Mouse (Mus musculus) heart, embryonic 15.5 days (tissue): ENCODE data around the gene Fscn1. TPM values are rescaled to one million over a fixed set of nuclear protein-coding genes. Genes with fewer than 3 reads are reported as not detected.
A peak's percentile ranks its signal among the peaks of the same experiment; 100 is the strongest.

ENCODE experiments used
- ATAC-seq: fragments of 200-750 bp; cut with Nextera tagmentation; replicated peaks from 2 replicates; pipeline ENCODE4 v1.8.0; 2017; ENCODE audit warnings: low read depth, moderate TSS enrichment; ENCODE audit not compliant: insufficient number of reproducible peaks, insufficient read depth, low FRiP score
- H3K27ac ChIP-seq: fragments of 300-500 bp; sonication (generic); 2 replicates; pipeline ENCODE4 v1.5.1; 2015; ENCODE audit warnings: mild to moderate bottlenecking, inconsistent platforms
- H3K27me3 ChIP-seq: fragments of 300-500 bp; sonication (generic); 2 replicates; pipeline ENCODE4 v1.6.1; 2015; ENCODE audit warnings: inconsistent platforms
- H3K36me3 ChIP-seq: fragments of 300-500 bp; sonication (generic); 2 replicates; pipeline ENCODE4 v1.6.1; 2015; ENCODE audit warnings: mild to moderate bottlenecking, inconsistent platforms
- H3K4me1 ChIP-seq: fragments of 300-500 bp; sonication (generic); replicated peaks from 2 replicates; pipeline ENCODE4 v1.6.1; 2015; ENCODE audit warnings: inconsistent platforms
- H3K4me2 ChIP-seq: fragments of 300-500 bp; sonication (generic); 2 replicates; pipeline ENCODE4 v1.6.1; 2015; ENCODE audit warnings: inconsistent platforms, mild to moderate bottlenecking, moderate library complexity
- H3K4me3 ChIP-seq: fragments of 300-500 bp; sonication (generic); 2 replicates; pipeline ENCODE4 v1.5.1; 2015; ENCODE audit warnings: mild to moderate bottlenecking, inconsistent platforms
- H3K9ac ChIP-seq: fragments of 300-500 bp; sonication (generic); 2 replicates; pipeline ENCODE4 v1.6.1; 2015; ENCODE audit warnings: mild to moderate bottlenecking, inconsistent platforms
- H3K9me3 ChIP-seq: fragments of 300-500 bp; sonication (generic); replicated peaks from 2 replicates; pipeline ENCODE4 v1.6.1; 2016; ENCODE audit warnings: inconsistent platforms
- WGBS: fragments of 180-500 bp; shearing (Covaris S2); methylation state at CpG from one replicate; pipeline ENCODE4 v1.1.7; 2015; ENCODE audit warnings: mixed read lengths; 5-methylcytosine and 5-hydroxymethylcytosine counted together
- polyA plus RNA-seq: library from polyadenylated mRNA; unstranded; fragments of >200 nt; fragmentation: Nextera tagmentation; extraction: Ambion mirVana; gene quantifications from 2 replicates; pipeline ENCODE4 v1.2.1, GENCODE M21; 2015

Gene Fscn1
- 108 and 137 TPM in 2 replicates for polyA plus RNA-seq

DNA sequence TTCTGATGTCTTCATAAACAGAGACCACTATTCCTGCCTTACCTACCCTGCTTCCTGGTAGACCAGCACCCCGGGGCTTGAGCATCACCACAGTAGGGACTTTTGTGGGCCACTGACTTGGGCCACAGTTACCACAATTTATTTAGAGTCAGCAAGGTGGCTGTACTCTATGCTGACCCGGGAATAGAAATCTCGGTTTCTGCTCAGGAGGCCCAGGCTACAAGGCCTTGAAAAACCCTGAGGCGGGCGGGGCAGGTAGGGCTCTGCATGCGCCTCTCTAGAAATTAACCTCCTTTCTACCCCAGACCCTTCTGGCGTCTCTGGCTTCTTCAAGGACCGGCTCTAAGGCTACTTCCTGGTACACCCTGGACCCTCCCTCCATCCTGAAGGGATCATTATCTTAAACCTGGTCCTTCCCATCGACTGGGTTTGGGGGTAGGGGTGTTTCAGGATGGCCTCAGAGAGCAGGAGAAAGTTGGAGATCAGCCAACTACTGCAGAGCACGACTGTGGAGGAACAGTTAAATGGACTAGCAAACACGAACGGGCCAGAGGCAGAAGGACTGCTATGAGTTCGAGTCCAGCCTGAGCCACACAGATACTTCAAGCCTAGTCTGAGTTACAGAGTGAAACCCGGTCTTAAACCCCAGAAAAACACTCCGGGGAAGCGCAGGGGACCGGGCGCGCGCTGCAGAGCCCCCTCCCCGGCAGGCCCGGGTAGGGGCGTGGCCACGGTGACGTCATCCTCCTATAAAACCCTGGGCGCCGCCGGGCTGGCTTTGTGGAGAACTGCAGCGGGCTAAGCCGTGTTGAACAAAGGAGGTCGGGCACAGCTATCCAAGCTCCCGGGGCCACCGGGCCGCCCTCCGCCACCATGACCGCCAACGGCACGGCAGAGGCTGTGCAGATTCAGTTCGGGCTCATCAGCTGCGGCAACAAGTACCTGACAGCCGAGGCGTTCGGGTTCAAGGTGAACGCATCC is at the start of gene Fscn1:
Gene Fscn1 (plus strand): TSS at position 768 of the 981 bp plus-strand sequence.
- peak; percentile 72 for ATAC-seq
- Histone ChIP-seq H3K27me3 (peaks cover 4% of the 10 kb centered on the region; the same call in 1 of the 2 replicates), H3K9me3 (no peaks in the 10 kb centered on the region), H3K4me3 (peak within 1 kb of the TSS; percentile 81), H3K36me3 (no peaks in the 10 kb centered on the region), H3K27ac (peak within 1 kb of the TSS; percentile 87), H3K4me1 (peaks cover 45% of the 10 kb centered on the region), H3K9ac (peak within 1 kb of the TSS; percentile 85), H3K4me2 (peak within 1 kb of the TSS; percentile 94)
- WGBS: 12% methylated on average over 44 of the region's 44 CpGs

DNA sequence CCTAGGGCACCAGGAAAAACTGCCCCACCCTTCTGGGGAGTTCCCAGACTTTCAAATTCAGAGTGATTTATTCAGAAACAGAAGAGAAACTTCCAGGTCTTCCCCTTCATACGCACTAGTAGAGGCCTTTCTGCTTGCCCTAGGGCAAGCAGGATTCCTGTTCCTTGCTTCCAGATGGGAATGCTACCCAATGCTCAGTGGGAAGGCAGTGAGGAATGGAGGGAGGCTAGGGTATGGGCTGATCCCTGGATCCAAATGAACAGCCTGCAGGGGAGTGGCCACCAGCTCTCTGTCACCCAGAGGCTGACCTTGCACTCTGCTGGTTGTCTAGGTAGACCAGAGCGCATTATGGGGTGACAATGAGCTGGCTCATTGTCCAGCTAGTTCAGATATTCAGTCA is 48.5 kb upstream of the Fscn1 start:
- Histone ChIP-seq H3K9me3 (no peaks in the 10 kb centered on the region), H3K36me3 (no peaks in the 10 kb centered on the region), H3K4me3 (no peak overlapping the region), H3K4me2 (no peak overlapping the region), H3K4me1 (peaks cover 35% of the 10 kb centered on the region), H3K27ac (no peak overlapping the region), H3K9ac (no peak overlapping the region), H3K27me3 (no peaks in the 10 kb centered on the region)
- ATAC-seq: no peak
- WGBS: 72% methylated on average over 2 of the region's 2 CpGs

DNA sequence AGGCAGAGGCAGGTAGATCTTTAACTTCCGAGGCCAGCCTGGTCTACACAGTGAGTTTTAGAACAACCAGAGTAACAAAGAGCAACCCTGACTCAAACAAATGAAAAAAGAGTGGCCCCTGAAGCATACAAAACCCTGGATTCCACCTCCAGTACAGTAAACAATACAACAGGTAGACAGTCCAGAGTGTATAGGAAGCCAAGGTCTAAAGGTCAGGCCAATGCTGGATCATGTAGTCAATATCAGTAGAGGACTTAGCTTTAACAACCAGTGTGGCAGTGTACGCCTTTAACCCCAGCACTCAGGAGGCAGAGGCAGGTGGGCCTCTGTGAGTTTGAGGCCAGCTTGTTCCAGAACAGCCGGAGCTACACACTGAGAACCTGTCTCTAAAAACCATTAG is 47.8 kb upstream of the Fscn1 start:
- no peak overlapping the region for H3K4me2 ChIP-seq
- peaks cover 33% of the 10 kb centered on the region for H3K4me1 ChIP-seq
- no peak overlapping the region for H3K27ac ChIP-seq
- no peaks in the 10 kb centered on the region for H3K9me3 ChIP-seq
- no peak overlapping the region for H3K9ac ChIP-seq
- 87% methylated on average over 3 of the region's 3 CpGs for WGBS
- no peaks in the 10 kb centered on the region for H3K27me3 ChIP-seq
- no peaks in the 10 kb centered on the region for H3K36me3 ChIP-seq
- no peak for ATAC-seq
- H3K4me3 ChIP-seq: no peak overlapping the region

DNA sequence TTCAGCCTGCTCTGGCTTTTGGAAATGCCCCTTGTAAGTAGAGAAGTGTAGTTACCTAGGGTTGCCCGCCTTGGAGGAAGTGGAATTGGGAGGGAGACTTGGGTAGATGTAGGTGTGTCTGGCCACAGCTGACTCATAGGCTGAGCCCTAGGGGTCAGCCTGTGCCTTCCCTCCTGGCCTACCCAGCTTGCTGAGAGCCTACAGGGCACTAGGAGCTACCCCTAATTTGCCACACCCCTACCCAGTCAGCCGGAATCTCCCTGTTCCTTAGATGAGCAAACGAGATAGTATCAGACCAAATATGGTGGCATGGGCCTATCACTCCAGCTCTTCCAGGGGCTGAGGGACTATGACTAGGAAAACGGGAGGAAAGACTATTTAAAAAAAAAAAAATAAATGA is 47.4 kb upstream of the Fscn1 start:
- ATAC-seq: no peak
- no peak overlapping the region for H3K27ac ChIP-seq
- H3K36me3 ChIP-seq: no peaks in the 10 kb centered on the region
- no peaks in the 10 kb centered on the region for H3K9me3 ChIP-seq
- no peak overlapping the region for H3K4me3 ChIP-seq
- H3K4me2 ChIP-seq: no peak overlapping the region
- H3K4me1 ChIP-seq: peaks cover 28% of the 10 kb centered on the region
- H3K27me3 ChIP-seq: no peaks in the 10 kb centered on the region
- 81% methylated on average over 4 of the region's 4 CpGs for WGBS
- no peak overlapping the region for H3K9ac ChIP-seq

DNA sequence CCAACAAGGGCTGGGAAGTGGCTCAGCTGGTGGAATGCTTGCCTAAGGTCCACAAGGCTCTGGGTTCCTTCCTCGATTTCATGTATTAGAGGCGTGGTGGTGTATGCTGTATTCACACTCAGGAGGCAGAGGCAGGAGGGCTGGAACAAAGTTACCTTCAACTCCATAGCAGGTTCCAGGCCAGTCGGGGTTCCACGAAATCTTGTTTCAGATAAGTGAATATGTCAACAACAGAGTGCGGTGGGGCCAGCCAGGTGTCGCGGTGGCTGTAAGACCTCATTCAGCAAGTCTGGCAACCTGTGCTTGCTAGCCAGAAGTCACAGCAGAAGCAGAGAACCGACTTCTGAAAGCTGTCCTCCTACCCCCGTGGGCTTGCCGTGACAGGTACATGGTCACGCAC is 44.9 kb upstream of the Fscn1 start:
- ATAC-seq: no peak
- H3K36me3 ChIP-seq: no peaks in the 10 kb centered on the region
- 70% methylated on average over 11 of the region's 11 CpGs for WGBS
- no peak overlapping the region for H3K4me3 ChIP-seq
- H3K9ac ChIP-seq: no peak overlapping the region
- no peak overlapping the region for H3K27ac ChIP-seq
- H3K4me2 ChIP-seq: no peak overlapping the region
- H3K9me3 ChIP-seq: no peaks in the 10 kb centered on the region
- peaks cover 3% of the 10 kb centered on the region; the same call in 1 of the 2 replicates for H3K4me1 ChIP-seq
- H3K27me3 ChIP-seq: no peaks in the 10 kb centered on the region

DNA sequence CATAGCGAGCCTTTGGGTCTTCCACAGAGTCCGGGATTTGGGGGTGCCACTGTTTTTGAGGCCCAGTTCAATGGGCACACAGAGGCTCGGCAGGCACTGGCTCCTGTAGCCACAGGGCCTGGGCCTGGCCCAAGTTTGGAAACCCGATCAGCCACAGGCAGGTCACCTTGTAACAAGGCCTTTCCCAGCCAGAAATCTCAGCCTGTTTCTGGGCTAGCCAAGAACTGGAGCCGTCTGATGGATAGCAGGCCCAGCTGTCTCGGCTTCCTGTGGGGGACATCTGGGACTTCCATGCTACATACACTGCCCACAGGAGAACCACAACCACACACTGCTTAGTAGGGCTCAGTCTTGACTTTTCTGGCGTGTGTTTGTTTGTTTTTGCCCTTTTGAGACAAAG is 43.5 kb upstream of the Fscn1 start:
- WGBS: 68% methylated on average over 7 of the region's 7 CpGs
- Histone ChIP-seq H3K4me2 (no peak overlapping the region), H3K27me3 (no peaks in the 10 kb centered on the region), H3K9ac (no peak overlapping the region), H3K27ac (no peak overlapping the region), H3K4me3 (no peak overlapping the region), H3K4me1 (peaks cover 14% of the 10 kb centered on the region), H3K36me3 (no peaks in the 10 kb centered on the region), H3K9me3 (no peaks in the 10 kb centered on the region)
- ATAC-seq: no peak

DNA sequence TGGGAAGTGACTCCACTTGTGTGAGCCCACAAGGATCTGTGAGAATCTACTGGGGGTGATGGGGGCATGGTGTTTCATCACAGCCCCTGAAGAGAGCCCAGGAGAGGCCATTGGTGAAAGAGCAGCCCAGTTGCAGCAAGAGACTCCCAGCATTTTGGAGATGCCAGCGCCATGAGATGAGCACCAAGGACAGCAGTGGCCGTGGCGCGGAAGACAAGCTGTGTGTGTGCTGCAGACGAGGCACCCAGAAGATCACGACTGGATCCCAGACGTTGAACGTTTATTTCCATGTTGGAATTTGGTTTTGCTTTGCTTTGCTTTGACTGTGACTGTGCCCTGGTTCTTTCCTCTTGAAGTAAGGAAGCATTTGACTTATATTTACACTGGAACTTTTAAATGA is 42.7 kb upstream of the Fscn1 start:
- Histone ChIP-seq H3K36me3 (no peaks in the 10 kb centered on the region), H3K9ac (no peak overlapping the region), H3K27ac (no peak overlapping the region), H3K4me3 (no peak overlapping the region), H3K27me3 (no peaks in the 10 kb centered on the region), H3K4me1 (peaks cover 16% of the 10 kb centered on the region), H3K4me2 (no peak overlapping the region), H3K9me3 (no peaks in the 10 kb centered on the region)
- WGBS: 85% methylated on average over 8 of the region's 8 CpGs
- ATAC-seq: no peak

DNA sequence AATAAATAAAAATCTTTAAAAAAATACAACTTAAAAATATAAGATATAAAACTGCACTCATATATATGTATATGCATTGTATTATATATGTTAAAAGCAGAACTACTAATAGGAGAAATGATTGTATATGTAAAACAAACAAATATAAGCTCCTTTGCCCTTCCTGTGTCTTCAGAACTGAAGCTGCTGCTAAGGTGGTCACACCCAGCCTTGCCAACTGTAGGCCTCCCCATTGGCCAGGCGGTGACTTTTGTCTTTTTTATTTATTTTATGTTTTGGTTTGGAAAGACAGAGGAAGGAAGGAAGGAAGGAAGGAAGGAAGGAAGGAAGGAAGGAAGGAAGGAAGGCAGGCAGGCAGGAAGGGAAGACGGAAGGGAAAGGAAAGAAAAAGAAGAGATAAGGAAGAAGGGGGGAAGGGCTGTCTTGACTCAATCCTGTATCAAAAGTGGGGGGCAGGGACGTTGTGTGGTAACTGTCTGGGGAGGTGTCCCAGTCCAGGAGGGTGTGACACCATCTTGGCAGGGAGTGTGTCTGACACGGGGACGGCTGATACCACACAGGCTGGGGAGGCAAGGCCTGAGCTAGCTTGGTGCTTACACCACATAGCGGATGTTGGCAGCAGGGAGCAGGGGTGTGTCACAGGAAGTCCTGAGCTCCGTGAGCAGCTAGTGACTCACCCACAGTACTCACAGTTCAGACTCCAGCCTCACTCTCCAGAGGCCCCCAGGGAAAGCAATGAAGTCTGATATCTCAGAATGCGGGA is 39.7 kb upstream of the Fscn1 start:
- no peaks in the 10 kb centered on the region for H3K27me3 ChIP-seq
- peak overlapping the region; percentile 34 for H3K4me2 ChIP-seq
- H3K9me3 ChIP-seq: no peaks in the 10 kb centered on the region
- H3K36me3 ChIP-seq: no peaks in the 10 kb centered on the region
- no peak overlapping the region for H3K4me3 ChIP-seq
- peak; percentile 85 for ATAC-seq
- H3K27ac ChIP-seq: peak overlapping the region; percentile 78
- WGBS: 19% methylated on average over 8 of the region's 8 CpGs
- H3K4me1 ChIP-seq: peaks cover 25% of the 10 kb centered on the region
- no peak overlapping the region for H3K9ac ChIP-seq

DNA sequence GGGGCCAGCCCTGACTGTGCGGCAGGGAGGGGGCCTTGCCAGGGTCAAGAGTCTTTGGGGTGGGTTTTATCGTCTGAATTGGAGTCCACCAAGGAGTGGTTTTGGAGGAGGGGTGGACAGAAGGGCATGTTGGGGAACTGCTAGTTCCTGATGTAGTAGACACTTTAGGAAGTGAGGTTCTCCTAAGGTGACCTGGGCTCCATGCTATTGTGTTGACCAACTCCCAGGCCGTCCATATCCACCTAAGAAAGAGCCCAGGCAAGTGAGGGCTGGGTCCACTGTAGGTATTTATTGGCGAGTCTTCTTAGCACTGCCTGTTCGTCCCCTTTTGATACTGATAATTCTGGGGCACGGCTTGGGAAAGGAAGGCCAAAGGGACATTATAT is 39.1 kb upstream of the Fscn1 start:
- H3K27ac ChIP-seq: peak overlapping the region; percentile 78
- no peak overlapping the region for H3K4me3 ChIP-seq
- WGBS: 47% methylated on average over 6 of the region's 6 CpGs
- no peak for ATAC-seq
- H3K4me2 ChIP-seq: peak overlapping the region; percentile 34
- peaks cover 31% of the 10 kb centered on the region for H3K4me1 ChIP-seq
- no peak overlapping the region for H3K9ac ChIP-seq
- H3K9me3 ChIP-seq: no peaks in the 10 kb centered on the region
- no peaks in the 10 kb centered on the region for H3K36me3 ChIP-seq
- H3K27me3 ChIP-seq: no peaks in the 10 kb centered on the region

DNA sequence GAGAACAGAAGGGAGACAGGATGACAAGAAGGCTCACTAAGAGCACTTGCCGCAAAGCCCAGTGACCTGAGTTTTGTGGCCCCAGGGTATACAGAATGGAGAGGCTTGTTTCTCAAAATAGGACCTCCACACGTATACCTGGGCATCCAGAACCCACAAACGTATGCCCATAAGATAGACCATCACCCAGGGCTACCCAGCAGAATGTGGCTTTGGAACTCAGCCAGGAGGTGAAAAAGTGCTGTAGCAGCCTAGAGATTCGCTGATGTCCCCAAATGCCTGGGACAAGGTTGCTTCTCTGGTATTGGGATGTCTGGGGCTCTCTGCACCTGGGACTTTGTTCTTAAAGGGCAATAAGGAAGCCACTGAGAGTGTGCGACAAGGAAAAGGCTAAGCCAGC is 37.9 kb upstream of the Fscn1 start:
- Histone ChIP-seq H3K9ac (no peak overlapping the region), H3K36me3 (no peaks in the 10 kb centered on the region), H3K9me3 (no peaks in the 10 kb centered on the region), H3K27me3 (no peaks in the 10 kb centered on the region), H3K4me2 (no peak overlapping the region), H3K4me1 (peaks cover 39% of the 10 kb centered on the region), H3K27ac (no peak overlapping the region), H3K4me3 (no peak overlapping the region)
- ATAC-seq: no peak
- 84% methylated on average over 5 of the region's 5 CpGs for WGBS

DNA sequence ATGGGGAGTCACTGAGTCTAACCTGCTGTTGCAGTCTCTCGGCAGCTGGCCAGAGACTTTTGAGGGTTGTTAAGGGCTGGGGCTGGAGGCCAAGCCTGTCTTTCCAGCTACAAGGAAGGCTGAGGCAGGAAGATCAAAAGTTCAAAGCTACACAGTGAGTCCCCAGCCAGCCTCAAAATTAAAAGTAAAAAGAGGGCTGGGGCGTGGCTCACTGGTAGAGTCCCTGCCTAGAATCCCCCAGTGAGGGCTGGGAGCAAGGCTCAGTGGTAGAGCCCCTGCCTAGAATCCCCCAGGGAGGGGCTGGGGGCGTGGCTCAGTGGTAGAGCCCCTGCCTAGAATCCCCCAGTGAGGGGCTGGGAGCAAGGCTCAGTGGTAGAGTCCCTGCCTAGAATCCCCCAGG is 36.4 kb upstream of the Fscn1 start:
- H3K4me2 ChIP-seq: no peak overlapping the region
- peaks cover 50% of the 10 kb centered on the region for H3K4me1 ChIP-seq
- no peak overlapping the region for H3K27ac ChIP-seq
- H3K9me3 ChIP-seq: no peaks in the 10 kb centered on the region
- no peak overlapping the region for H3K9ac ChIP-seq
- no peaks in the 10 kb centered on the region for H3K36me3 ChIP-seq
- WGBS: 81% methylated on average over 3 of the region's 3 CpGs
- no peak overlapping the region for H3K4me3 ChIP-seq
- ATAC-seq: no peak
- no peaks in the 10 kb centered on the region for H3K27me3 ChIP-seq
